11 mouse cellular contexts compared by ENCODE assay signal in the genomic region with DNA sequence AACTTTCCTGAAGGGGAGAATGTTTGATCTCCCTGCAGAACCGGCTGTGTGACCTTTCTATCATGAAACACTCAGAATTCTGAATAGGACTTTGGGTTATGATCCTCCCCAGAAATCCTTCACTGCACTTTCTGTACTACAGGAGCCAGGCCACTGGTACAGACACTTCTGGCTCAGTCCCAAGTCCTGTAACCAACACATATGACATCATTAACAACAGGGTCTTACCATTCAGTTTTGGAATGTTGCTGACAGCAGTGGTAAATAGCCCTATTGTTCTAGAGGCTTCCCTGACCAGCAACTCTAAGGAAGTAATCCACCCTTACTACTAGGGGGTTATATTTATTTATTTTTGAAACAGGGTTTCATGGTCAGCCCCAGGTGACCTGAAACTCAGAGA. TPM values are rescaled to one million over a fixed set of nuclear protein-coding genes. Genes with fewer than 3 reads are reported as not detected.
DNase-seq lines count a peak whose midpoint lies in the region; ATAC-seq lines count a peak whose summit lies in the region.
"Had no signal": no experiment of that assay in that cellular context is flagged by ENCODE, and none has a peak within 500 bp of the region (broad histone marks: within the 10 kb centered on the region; RNA-seq: fewer than 3 reads in every experiment).

A gene (plus strand): TSS at position 280 of the 400 bp plus-strand sequence.

- 74% methylated on average over 1 of the region's 1 CpGs for WGBS in heart, embryonic 10.5 days
- 82% methylated on average over 1 of the region's 1 CpGs for WGBS in midbrain, embryonic 14.5 days
- WGBS in midbrain, embryonic 13.5 days = 100% methylated on average over 1 of the region's 1 CpGs
- WGBS in intestine, embryonic 15.5 days = 50% methylated on average over 1 of the region's 1 CpGs
- WGBS in stomach, embryonic 14.5 days = 73% methylated on average over 1 of the region's 1 CpGs

- peak within 1 kb of the TSS; percentile 85 for H3K27ac ChIP-seq in heart, embryonic 10.5 days
- no peak within 1 kb of the TSS for H3K27ac ChIP-seq in midbrain, embryonic 14.5 days (replicated peaks; ENCODE audit: low read depth, low read length)
- no peak within 1 kb of the TSS for H3K27ac ChIP-seq in midbrain, embryonic 13.5 days
- no peak within 1 kb of the TSS for H3K27ac ChIP-seq in intestine, embryonic 15.5 days
- H3K27ac ChIP-seq in stomach, embryonic 14.5 days (ENCODE audit: low read length) = no peak within 1 kb of the TSS

- H3K36me3 ChIP-seq in heart, embryonic 10.5 days = peaks cover 29% of the 10 kb centered on the region
- H3K36me3 ChIP-seq in midbrain, embryonic 14.5 days (ENCODE audit: control insufficient read depth, insufficient read depth, low read length) = peaks cover 19% of the 10 kb centered on the region
- H3K36me3 ChIP-seq in midbrain, embryonic 13.5 days = peaks cover 29% of the 10 kb centered on the region
- peaks cover 14% of the 10 kb centered on the region; the same call in 1 of the 2 replicates for H3K36me3 ChIP-seq in intestine, embryonic 15.5 days
- H3K36me3 ChIP-seq in stomach, embryonic 14.5 days (ENCODE audit: control insufficient read depth, insufficient read depth, low read length) = peaks cover 11% of the 10 kb centered on the region

- no peaks in the 10 kb centered on the region for H3K9me3 ChIP-seq in heart, embryonic 10.5 days
- H3K9me3 ChIP-seq in midbrain, embryonic 14.5 days (ENCODE audit: control insufficient read depth, low read length) = no peaks in the 10 kb centered on the region
- no peaks in the 10 kb centered on the region for H3K9me3 ChIP-seq in midbrain, embryonic 13.5 days
- H3K9me3 ChIP-seq in intestine, embryonic 15.5 days = no peaks in the 10 kb centered on the region
- no peaks in the 10 kb centered on the region for H3K9me3 ChIP-seq in stomach, embryonic 14.5 days (ENCODE audit: control insufficient read depth, low read depth, low read length)

- H3K4me1 ChIP-seq in heart, embryonic 10.5 days = peaks cover 39% of the 10 kb centered on the region
- H3K4me1 ChIP-seq in midbrain, embryonic 14.5 days (ENCODE audit: control insufficient read depth, insufficient read depth, low read length) = peaks cover 13% of the 10 kb centered on the region; the same call in 1 of the 2 replicates
- peaks cover 26% of the 10 kb centered on the region for H3K4me1 ChIP-seq in midbrain, embryonic 13.5 days (replicated peaks)
- H3K4me1 ChIP-seq in intestine, embryonic 15.5 days (replicated peaks) = peaks cover 22% of the 10 kb centered on the region
- H3K4me1 ChIP-seq in stomach, embryonic 14.5 days (ENCODE audit: control insufficient read depth, insufficient read depth, low read length) = peaks cover 12% of the 10 kb centered on the region

- no peak for DNase-seq in heart, embryonic 10.5 days (ENCODE audit: low spot score)
- no peak for DNase-seq in heart, adult 8-10 months (ENCODE audit: low spot score)
- no peak for DNase-seq in midbrain, embryonic 14.5 days
- DNase-seq in layer of hippocampus, postnatal 10 days (ENCODE audit: low spot score in 2 of 2) = no peak
- DNase-seq: cerebellum, postnatal 10 days; heart, postnatal 4 days had no signal

- H3K4me3 ChIP-seq in heart, embryonic 10.5 days = peak within 1 kb of the TSS; percentile 59
- H3K4me3 ChIP-seq in midbrain, embryonic 14.5 days (replicated peaks; ENCODE audit: low read depth, low read length) = no peak within 1 kb of the TSS
- H3K4me3 ChIP-seq in midbrain, embryonic 13.5 days (replicated peaks) = no peak within 1 kb of the TSS
- peak within 1 kb of the TSS; percentile 50; the same call in 1 of the 2 replicates for H3K4me3 ChIP-seq in intestine, embryonic 15.5 days (replicated peaks)
- peak within 1 kb of the TSS; percentile 49 for H3K4me3 ChIP-seq in stomach, embryonic 14.5 days (ENCODE audit: low read depth, low read length)

- ATAC-seq in midbrain, embryonic 14.5 days (ENCODE audit: low FRiP score, low TSS enrichment) = no peak
- ATAC-seq in midbrain, embryonic 13.5 days = no peak
- no peak for ATAC-seq in intestine, embryonic 15.5 days
- no peak for ATAC-seq in stomach, embryonic 14.5 days (ENCODE audit: insufficient number of reproducible peaks, insufficient read depth, low FRiP score, low read depth)
- ATAC-seq in megakaryocyte-erythroid progenitor cell, adult 5-6 weeks (replicated peaks; ENCODE audit: low FRiP score, low TSS enrichment, poor library complexity, severe bottlenecking) = no peak

- peak within 1 kb of the TSS; percentile 49 for H3K4me2 ChIP-seq in midbrain, embryonic 14.5 days (ENCODE audit: low read length)
- H3K4me2 ChIP-seq in midbrain, embryonic 13.5 days (replicated peaks) = no peak within 1 kb of the TSS
- peak within 1 kb of the TSS; percentile 67 for H3K4me2 ChIP-seq in intestine, embryonic 15.5 days (replicated peaks)
- peak within 1 kb of the TSS; percentile 60 for H3K4me2 ChIP-seq in stomach, embryonic 14.5 days (replicated peaks; ENCODE audit: low read depth, low read length)

- H3K27me3 ChIP-seq in heart, embryonic 10.5 days (ENCODE audit: insufficient read depth, poor library complexity, severe bottlenecking) = no peaks in the 10 kb centered on the region
- no peaks in the 10 kb centered on the region for H3K27me3 ChIP-seq in midbrain, embryonic 14.5 days (ENCODE audit: control insufficient read depth, insufficient read depth, low read length)
- H3K27me3 ChIP-seq in midbrain, embryonic 13.5 days = no peaks in the 10 kb centered on the region
- H3K27me3 ChIP-seq in intestine, embryonic 15.5 days (replicated peaks) = no peaks in the 10 kb centered on the region
- H3K27me3 ChIP-seq in stomach, embryonic 14.5 days (ENCODE audit: control insufficient read depth, insufficient read depth, low read length) = no peaks in the 10 kb centered on the region

- H3K9ac ChIP-seq in midbrain, embryonic 14.5 days (replicated peaks; ENCODE audit: low read length) = no peak within 1 kb of the TSS
- no peak within 1 kb of the TSS for H3K9ac ChIP-seq in midbrain, embryonic 13.5 days (replicated peaks)
- no peak within 1 kb of the TSS for H3K9ac ChIP-seq in intestine, embryonic 15.5 days
- no peak within 1 kb of the TSS for H3K9ac ChIP-seq in stomach, embryonic 14.5 days (replicated peaks; ENCODE audit: low read depth, low read length)

RNA-seq across cellular contexts. Expression of the gene that starts here (rescaled TPM):
- polyA plus RNA-seq in heart, embryonic 10.5 days (2016; fragmentation: Nextera tagmentation; extraction: Ambion mirVana) = 2.9 and 3.3 TPM in 2 replicates
- 1 to 10 TPM in 2 of 4 experiments, under 1 TPM in 2; 0.62 to 1.6 (median 0.98) TPM for total RNA-seq in heart, adult 8-10 months (2022)
- polyA plus RNA-seq in midbrain, embryonic 14.5 days (2014; fragmentation: Nextera tagmentation; extraction: Ambion mirVana) = 0.97 and 1.0 TPM in 2 replicates
- polyA plus RNA-seq in midbrain, embryonic 13.5 days (2015; fragmentation: Nextera tagmentation; extraction: Ambion mirVana) = 0.84 and 2.2 TPM in 2 replicates
- 2.6 and 3.1 TPM in 2 replicates for polyA plus RNA-seq in intestine, embryonic 15.5 days (2015; fragmentation: Nextera tagmentation; extraction: Ambion mirVana)
- 2.7 and 3.3 TPM in 2 replicates for polyA plus RNA-seq in stomach, embryonic 14.5 days (2014; fragmentation: Nextera tagmentation; extraction: Ambion mirVana)
- 1 to 10 TPM; 4.5 to 5.8 TPM for total RNA-seq in layer of hippocampus, postnatal 10 days (2021)
- not detected in 2 replicates for total RNA-seq in megakaryocyte-erythroid progenitor cell, adult 5-6 weeks (2014; fragmentation: Nextera tagmentation)
- total RNA-seq in megakaryocyte-erythroid progenitor cell, adult 5-6 weeks (2017) = 1.2 TPM in 1 of 2 replicates, not detected in the other
- total RNA-seq: monocyte, adult 5-6 weeks had no signal

Comparison
In these comparisons a context has a peak if more than half of its experiments do, and no peak if none do; other contexts are left out.
1. H3K4me3 ChIP-seq: peak in heart, embryonic 10.5 days (single experiment), intestine, embryonic 15.5 days (single experiment) and stomach, embryonic 14.5 days (single experiment); none in midbrain, embryonic 14.5 days (single experiment) and midbrain, embryonic 13.5 days (single experiment).